Mouse (Mus musculus) left cerebral cortex, postnatal 10 days (tissue): ENCODE results near the gene Hist1h2bh. TPM values are rescaled to one million over a fixed set of nuclear protein-coding genes. Genes with fewer than 3 reads are reported as not detected.
"Not testable (repeated sequence)": the region's sequence is repeated elsewhere in the genome, so short reads cannot be mapped to it uniquely, and the experiment has no call there.

Experiments used
- DNase-seq, 2 experiments: peaks; one replicate each; pipeline ENCODE4 v3.0.0; 2021 to 2022; ENCODE audit warnings: low spot score in 2 of 2, mixed read lengths in 1 of 2; ENCODE audit errors: extremely low spot score in 1 of 2
- intact Hi-C: fragments of 180-260 bp; cut with DNase I; formaldehyde crosslinking; loops from one replicate; pipeline ENCODE4 v1.15.1; 2025
- total RNA-seq, 2 experiments: library from RNA; stranded (reverse); gene quantifications; 2 replicates each; pipeline ENCODE4 v1.2.3; 2021

Gene Hist1h2bh
- total RNA-seq, 2 experiments from 2014 or later, result 1.4 to 1.7 TPM

GRCm38 (mm10) chr13:23536076-23536822 lies 6.9 kb downstream of the Hist1h2bh start:
- intact Hi-C loops, result no loop called here
- DNase-seq, result no peak

GRCm38 (mm10) chr13:23535137-23536075 lies 7.8 kb downstream of the Hist1h2bh start, which contains the start of gene Hist1h3g:
TSS of gene Hist1h3g (plus strand) at chr13:23535422.
- DNase-seq, result peak; percentile 89 to 97
- intact Hi-C loops, result not testable (repeated sequence)

- no peak for DNase-seq
- intact Hi-C loops, result no loop called here
Observed at GRCm38 (mm10) chr13:23534368-23535131, 8.6 kb downstream of the Hist1h2bh start.

GRCm38 (mm10) chr13:23533560-23534367 lies 9.4 kb downstream of the Hist1h2bh start, which contains the start of gene Hist1h2af:
TSS of gene Hist1h2af (plus strand) at chr13:23533906.
- peak; percentile 69 to 82 for DNase-seq
- intact Hi-C loops, result not testable (repeated sequence)

DNA sequence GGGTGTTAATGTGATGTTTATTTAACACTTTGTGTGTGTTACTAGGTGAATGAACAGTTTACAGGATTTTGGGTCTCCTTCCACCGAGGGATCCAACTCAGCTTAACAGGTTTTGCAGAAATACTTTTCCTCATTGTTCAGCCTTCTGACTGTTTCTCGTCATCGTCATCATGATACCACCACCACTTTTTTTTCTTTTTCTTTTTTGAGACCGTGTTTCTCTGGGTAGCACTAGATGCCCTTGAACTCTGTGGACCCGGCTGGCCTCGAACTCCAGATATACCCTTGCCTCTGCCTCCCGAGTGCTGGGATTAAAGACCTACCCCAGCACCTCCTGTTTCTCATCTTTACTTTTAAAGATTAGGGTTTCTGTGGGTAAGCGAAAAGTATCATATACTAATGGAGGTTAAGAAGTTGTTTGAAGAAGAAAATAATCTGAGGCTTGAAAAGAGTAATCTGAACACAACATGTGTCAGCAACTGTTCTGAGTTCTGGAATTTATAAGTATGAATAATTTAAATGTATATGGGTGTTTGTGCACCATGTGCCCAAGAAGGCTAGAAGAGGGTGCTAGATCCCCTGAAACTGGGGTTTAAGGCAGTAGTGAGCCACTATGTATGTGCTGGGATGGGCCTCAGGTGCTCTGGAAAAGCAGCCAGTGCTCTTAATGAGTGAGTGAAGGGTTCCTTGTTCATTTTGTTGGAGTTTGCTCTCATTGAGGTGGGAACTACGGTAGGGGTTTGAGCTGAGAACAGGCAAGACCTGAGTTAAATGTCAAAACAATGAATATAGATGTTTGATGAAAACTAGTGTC lies 10.7 kb downstream of the Hist1h2bh start:
- intact Hi-C loops, result no loop called here

GRCm38 (mm10) chr13:23530901-23531875 lies 12.0 kb downstream of the Hist1h2bh start, which contains the start of gene Hist1h4h:
TSS of gene Hist1h4h (plus strand) at chr13:23531050.
- DNase-seq, result peak; percentile 97 to 99
- intact Hi-C loops, result no loop called here

More for the DNA sequence above, 10.7 kb downstream of the Hist1h2bh start:
- DNase-seq, result no peak

GRCm38 (mm10) chr13:23530181-23530900 lies 12.9 kb downstream of the Hist1h2bh start:
- intact Hi-C loops, result no loop called here
- DNase-seq, result peak; percentile 45 to 68

DNA sequence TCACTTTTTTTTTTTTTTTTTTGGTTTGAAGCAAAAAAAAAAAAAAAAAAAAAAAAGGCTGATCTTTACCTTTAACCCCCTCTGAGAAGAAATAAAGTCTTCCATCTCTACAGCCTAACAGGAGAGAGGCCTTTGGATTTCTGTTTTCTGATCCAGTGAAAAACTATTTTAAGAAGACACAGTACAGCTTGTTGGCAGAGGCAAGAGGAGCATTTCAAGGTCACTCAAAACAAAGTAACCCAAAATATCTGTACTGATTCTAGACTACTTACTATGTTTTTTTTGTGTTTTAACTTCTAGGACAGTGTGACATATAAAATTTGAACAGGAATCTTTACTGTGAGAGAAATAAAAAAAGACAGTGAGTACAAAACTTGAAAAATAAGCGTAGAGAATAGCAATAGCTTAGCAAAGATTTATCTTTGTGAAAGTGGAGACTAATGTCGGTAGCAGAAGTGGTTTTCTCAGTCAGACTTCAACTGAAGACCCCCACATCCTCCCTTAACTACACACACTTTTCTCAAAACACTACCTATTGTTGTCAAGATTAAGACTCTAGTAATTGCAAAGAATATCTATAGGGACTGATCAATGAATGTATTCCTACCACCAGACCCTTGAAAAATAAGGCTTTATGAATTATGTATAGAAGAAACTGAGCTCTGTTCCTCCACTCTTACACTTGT lies 13.6 kb downstream of the Hist1h2bh start:
- intact Hi-C loops, result no loop called here
- DNase-seq, result no peak

DNA sequence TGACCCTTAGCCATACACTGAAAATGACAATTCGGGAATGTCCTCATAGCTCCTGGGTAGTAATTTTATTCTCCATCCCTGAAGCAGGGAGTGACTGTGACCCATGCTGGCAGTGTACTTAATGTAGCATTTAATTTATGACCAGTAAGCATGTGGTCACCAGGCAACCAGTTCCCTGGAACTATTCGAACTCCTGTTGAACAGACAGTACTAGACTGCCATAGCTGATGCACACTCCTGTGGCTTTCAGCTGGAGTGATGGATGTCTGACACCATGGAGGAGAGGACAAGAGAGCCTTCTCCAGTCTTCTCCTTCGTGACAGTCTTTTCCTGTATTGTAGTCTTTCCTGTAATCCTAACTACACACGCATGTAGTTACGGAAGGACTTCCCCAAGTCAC lies 14.2 kb downstream of the Hist1h2bh start:
- DNase-seq, result no peak
- intact Hi-C loops, result no loop called here

DNA sequence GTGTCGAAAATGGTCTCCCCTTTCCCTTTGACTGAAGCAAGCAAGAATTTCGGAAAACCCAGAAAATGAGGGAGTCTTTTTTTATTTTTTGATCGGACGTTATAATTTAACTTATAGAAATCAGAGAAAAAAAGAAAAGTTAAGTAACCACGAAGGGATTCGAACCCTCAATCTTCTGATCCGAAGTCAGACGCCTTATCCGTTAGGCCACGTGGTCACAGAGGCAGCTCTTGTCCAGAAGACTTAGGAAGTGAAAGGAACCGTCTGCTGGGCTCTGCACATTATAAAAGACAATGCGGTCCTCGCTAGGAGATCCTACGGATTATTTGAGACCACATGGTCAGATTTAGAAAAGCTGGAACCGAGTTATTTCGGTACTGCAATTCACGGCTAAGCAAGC lies 16.9 kb downstream of the Hist1h2bh start:
- intact Hi-C loops, result no loop called here
- DNase-seq, result peak; percentile 85 to 92

GRCm38 (mm10) chr13:23525901-23526300 lies 17.3 kb downstream of the Hist1h2bh start:
- intact Hi-C loops, result no loop called here
- no peak for DNase-seq

DNA sequence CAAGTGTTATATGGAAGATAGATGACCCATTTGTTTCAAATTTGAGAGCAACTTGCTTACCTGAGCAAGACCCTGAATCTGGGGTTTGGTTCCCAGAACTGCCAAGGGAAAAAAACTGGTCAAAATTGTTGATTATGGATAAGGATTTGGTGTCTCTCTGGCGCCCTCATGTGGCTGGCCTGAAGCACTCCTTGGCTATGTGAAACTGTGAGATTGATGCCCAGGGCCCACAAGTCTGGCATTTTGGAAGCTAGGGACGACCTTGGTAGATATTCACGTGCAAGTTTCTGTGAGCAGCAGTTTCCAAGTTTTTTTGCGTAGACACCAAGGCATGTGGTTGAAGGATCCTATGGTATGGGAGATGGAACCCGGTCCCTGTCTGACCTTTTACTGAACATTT lies 18.5 kb downstream of the Hist1h2bh start:
- intact Hi-C loops, result loop anchor here (5.0 kb wide), 1 partner anchor 1497 kb away; no protein-coding TSS in a partner anchor
- DNase-seq, result peak in 1 of 2 experiments; percentile 81

GRCm38 (mm10) chr13:23523976-23524375 lies 19.2 kb downstream of the Hist1h2bh start:
- intact Hi-C loops, result loop anchor here (5.0 kb wide), 1 partner anchor 1497 kb away; no protein-coding TSS in a partner anchor
- no peak for DNase-seq

GRCm38 (mm10) chr13:23521703-23522102 lies 21.5 kb downstream of the Hist1h2bh start:
- peak; percentile 66 to 75 for DNase-seq
- intact Hi-C loops, result loop anchor here (5.0 kb wide), 1 partner anchor 1494 kb away; no protein-coding TSS in a partner anchor

- intact Hi-C loops, result loop anchor here (2.0 to 5.0 kb wide), 3 partner anchors 87 to 1577 kb away; no protein-coding TSS in a partner anchor
- peak; percentile 67 to 86 for DNase-seq
Observed at GRCm38 (mm10) chr13:23519416-23519815, 23.8 kb downstream of the Hist1h2bh start.
